Mouse (Mus musculus) liver, embryonic 14.5 days (tissue): ENCODE measurements around the gene Gimap7.

ENCODE experiments used
- CTCF ChIP-seq: IDR thresholded peaks from 2 replicates; pipeline ENCODE4 v1.5.1; 2016; ENCODE audit warnings: antibody characterized with exemption, low read depth, control low read depth
- EP300 ChIP-seq: IDR thresholded peaks from 2 replicates; pipeline ENCODE4 v1.6.1; 2016; ENCODE audit warnings: antibody characterized with exemption, low read depth

- no peak for TF ChIP-seq EP300
- no peak for TF ChIP-seq CTCF
These were observed 22.9 kb downstream of the Gimap7 start for GRCm38 (mm10) chr6:48741273-48741672.
